Mouse (Mus musculus): ENCODE data around the gene Ssr4. TPM values are rescaled to one million over a fixed set of nuclear protein-coding genes. Genes with fewer than 3 reads are reported as not detected.

Ssr4 gene
- total RNA-seq, 1 experiment, result 290 TPM

DNA sequence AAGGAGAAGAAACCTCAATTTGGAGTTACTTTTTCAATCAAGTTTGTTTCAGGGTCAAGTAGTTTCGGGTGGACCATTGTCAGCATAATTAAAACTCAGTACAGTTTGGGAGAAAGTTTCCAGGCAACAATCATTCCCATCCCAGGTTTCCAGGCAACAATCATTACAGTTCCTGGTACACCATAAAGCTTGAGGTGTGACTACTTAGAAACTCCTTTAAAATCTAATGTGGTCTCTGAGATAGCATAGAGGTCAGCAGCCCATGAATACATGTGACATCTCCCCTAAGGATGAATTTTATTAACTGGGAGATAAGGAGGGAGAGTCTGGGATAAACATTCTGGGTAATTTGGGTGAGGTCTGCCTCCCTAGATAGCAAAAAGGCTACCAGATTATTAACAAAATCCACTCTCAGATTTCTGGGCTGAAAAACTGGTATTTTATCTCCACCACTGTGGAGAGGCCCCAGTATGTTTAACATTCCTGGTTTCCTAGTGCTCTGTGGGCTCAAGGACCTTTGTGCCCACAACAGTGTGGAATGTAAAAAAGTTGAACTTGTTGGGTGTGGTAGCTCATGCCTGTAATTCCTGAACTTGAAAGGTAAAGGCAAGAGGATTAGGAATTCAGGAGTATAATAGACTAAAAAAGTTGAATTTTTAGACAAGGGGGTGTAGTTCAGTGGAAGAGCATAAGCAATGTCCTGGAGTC, 41.9 kb upstream of the Ssr4 start:
- Histone ChIP-seq H3K27ac (ENCODE audit: insufficient read depth, low read depth, low read length, poor library complexity, severe bottlenecking) (no peak overlapping the region), H3K4me1 (ENCODE audit: control insufficient read depth in 2 of 2, insufficient read depth in 2 of 2, low read length in 2 of 2, poor library complexity in 1 of 2) (peaks cover 0 to 3% of the 10 kb centered on the region in 2 experiments; a peak in 1 of 4 replicates), H3K36me3 (ENCODE audit: control insufficient read depth, insufficient read depth, low read length, poor library complexity, severe bottlenecking) (no peaks in the 10 kb centered on the region), H3K4me3 (ENCODE audit: insufficient read depth in 1 of 2, low read depth in 1 of 2, low read length in 2 of 2, poor library complexity in 1 of 2, severe bottlenecking in 1 of 2) (no peak overlapping the region), H3K9ac (ENCODE audit: insufficient read depth, low read depth, low read length, poor library complexity, severe bottlenecking) (no peak overlapping the region), H3K9me3 (ENCODE audit: control insufficient read depth, insufficient read depth, low read depth, low read length) (no peaks in the 10 kb centered on the region)
- no peak for DNase-seq (ENCODE audit: low read depth, low spot score)
- TF ChIP-seq HCFC1 (IDR thresholded peaks at IDR 0.05; ENCODE audit: borderline replicate concordance, insufficient read depth, low read length), result no peak
- TF ChIP-seq ZNF384 (IDR thresholded peaks at IDR 0.05; ENCODE audit: low read depth, low read length), result no peak
- in situ Hi-C loops (cut with MboI; ENCODE audit: low sequenced_read_pairs in 2 of 2, unreplicated experiment in 2 of 2), result no loop called here

GRCm38 (mm10) chrX:73748977-73749376, 37.9 kb upstream of the Ssr4 start:
- TF ChIP-seq HCFC1 (IDR thresholded peaks at IDR 0.05; ENCODE audit: borderline replicate concordance, insufficient read depth, low read length), result no peak
- no peak for TF ChIP-seq ZC3H11A (IDR thresholded peaks at IDR 0.05; ENCODE audit: borderline replicate concordance, low read depth, low read length)
- TF ChIP-seq CHD2 (IDR thresholded peaks at IDR 0.05; ENCODE audit: low read depth, low read length), result no peak
- TF ChIP-seq ZNF384 (IDR thresholded peaks at IDR 0.05; ENCODE audit: low read depth, low read length), result no peak
- TF ChIP-seq MAFK (IDR thresholded peaks at IDR 0.05; ENCODE audit: insufficient read depth, low read depth, low read length), result no peak
- H3K4me1 ChIP-seq (ENCODE audit: control insufficient read depth in 2 of 2, insufficient read depth in 2 of 2, low read length in 2 of 2, poor library complexity in 1 of 2), result no peaks in the 10 kb centered on the region
- no peaks in the 10 kb centered on the region for H3K36me3 ChIP-seq (ENCODE audit: control insufficient read depth, insufficient read depth, low read length, poor library complexity, severe bottlenecking)
- in situ Hi-C loops (cut with MboI; ENCODE audit: low sequenced_read_pairs in 2 of 2, unreplicated experiment in 2 of 2), result no loop called here
- H3K9ac ChIP-seq (ENCODE audit: insufficient read depth, low read depth, low read length, poor library complexity, severe bottlenecking), result no peak overlapping the region
- H3K27ac ChIP-seq (ENCODE audit: insufficient read depth, low read depth, low read length, poor library complexity, severe bottlenecking), result no peak overlapping the region
- no peak for DNase-seq (ENCODE audit: low read depth, low spot score)
- H3K9me3 ChIP-seq (ENCODE audit: control insufficient read depth, insufficient read depth, low read depth, low read length), result no peaks in the 10 kb centered on the region
- no peak overlapping the region for H3K4me3 ChIP-seq (ENCODE audit: insufficient read depth in 1 of 2, low read depth in 1 of 2, low read length in 2 of 2, poor library complexity in 1 of 2, severe bottlenecking in 1 of 2)

- H3K36me3 ChIP-seq (ENCODE audit: control insufficient read depth, insufficient read depth, low read length, poor library complexity, severe bottlenecking), result no peaks in the 10 kb centered on the region
- DNase-seq (ENCODE audit: low read depth, low spot score), result no peak
- H3K27ac ChIP-seq (ENCODE audit: insufficient read depth, low read depth, low read length, poor library complexity, severe bottlenecking), result no peak within 1 kb of the TSS
- no peak within 1 kb of the TSS for H3K4me3 ChIP-seq (ENCODE audit: insufficient read depth in 1 of 2, low read depth in 1 of 2, low read length in 2 of 2, poor library complexity in 1 of 2, severe bottlenecking in 1 of 2)
- H3K4me1 ChIP-seq (ENCODE audit: control insufficient read depth in 2 of 2, insufficient read depth in 2 of 2, low read length in 2 of 2, poor library complexity in 1 of 2), result no peaks in the 10 kb centered on the region
- no peak for TF ChIP-seq CHD2 (IDR thresholded peaks at IDR 0.05; ENCODE audit: low read depth, low read length)
- no peak for TF ChIP-seq ZC3H11A (IDR thresholded peaks at IDR 0.05; ENCODE audit: borderline replicate concordance, low read depth, low read length)
- TF ChIP-seq ZNF384 (IDR thresholded peaks at IDR 0.05; ENCODE audit: low read depth, low read length), result no peak
- TF ChIP-seq HCFC1 (IDR thresholded peaks at IDR 0.05; ENCODE audit: borderline replicate concordance, insufficient read depth, low read length), result no peak
- TF ChIP-seq MAFK (IDR thresholded peaks at IDR 0.05; ENCODE audit: insufficient read depth, low read depth, low read length), result no peak
- in situ Hi-C loops (cut with MboI; ENCODE audit: low sequenced_read_pairs in 2 of 2, unreplicated experiment in 2 of 2), result no loop called here
- H3K9ac ChIP-seq (ENCODE audit: insufficient read depth, low read depth, low read length, poor library complexity, severe bottlenecking), result no peak within 1 kb of the TSS
- H3K9me3 ChIP-seq (ENCODE audit: control insufficient read depth, insufficient read depth, low read depth, low read length), result no peaks in the 10 kb centered on the region
These were observed 30.3 kb upstream of the Ssr4 start, which contains the start of gene Plxnb3 for GRCm38 (mm10) chrX:73756334-73757140. Gene Plxnb3, plus strand, starts transcription at chrX:73757090.

DNA sequence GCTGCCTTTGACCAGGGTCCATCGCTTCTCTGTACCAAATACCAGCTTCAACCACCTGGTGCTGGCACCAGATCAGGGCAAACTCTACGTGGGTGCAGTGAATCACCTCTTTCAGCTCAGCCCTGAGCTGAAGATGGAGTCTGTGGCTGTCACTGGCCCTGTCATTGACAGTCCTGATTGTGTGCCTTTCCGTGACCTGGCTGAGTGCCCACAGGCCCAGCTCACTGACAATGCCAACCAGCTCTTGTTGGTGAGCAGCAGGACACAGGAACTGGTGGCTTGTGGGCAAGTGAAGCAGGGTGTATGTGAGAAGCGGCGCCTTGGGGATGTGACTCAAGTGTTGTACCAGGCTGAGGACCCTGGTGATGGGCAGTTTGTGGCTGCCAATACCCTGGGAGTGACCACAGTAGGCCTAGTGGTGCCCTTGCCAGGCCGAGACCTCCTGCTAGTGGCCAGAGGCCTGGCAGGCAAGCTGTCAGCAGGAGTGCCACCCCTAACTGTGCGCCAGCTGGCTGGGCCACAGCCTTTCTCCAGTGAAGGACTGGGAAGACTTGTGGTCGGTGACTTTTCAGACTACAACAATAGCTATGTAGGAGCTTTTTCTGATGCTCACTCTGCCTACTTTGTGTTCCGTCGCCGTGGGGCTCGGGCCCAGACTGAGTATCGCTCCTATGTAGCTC, 28.1 kb upstream of the Ssr4 start:
- no peak for TF ChIP-seq ZNF384 (IDR thresholded peaks at IDR 0.05; ENCODE audit: low read depth, low read length)
- no peak for TF ChIP-seq MAFK (IDR thresholded peaks at IDR 0.05; ENCODE audit: insufficient read depth, low read depth, low read length)
- TF ChIP-seq ZC3H11A (IDR thresholded peaks at IDR 0.05; ENCODE audit: borderline replicate concordance, low read depth, low read length), result no peak
- no peak for TF ChIP-seq HCFC1 (IDR thresholded peaks at IDR 0.05; ENCODE audit: borderline replicate concordance, insufficient read depth, low read length)
- TF ChIP-seq CHD2 (IDR thresholded peaks at IDR 0.05; ENCODE audit: low read depth, low read length), result no peak
- Histone ChIP-seq H3K4me3 (ENCODE audit: insufficient read depth in 1 of 2, low read depth in 1 of 2, low read length in 2 of 2, poor library complexity in 1 of 2, severe bottlenecking in 1 of 2) (no peak overlapping the region), H3K4me1 (ENCODE audit: control insufficient read depth in 2 of 2, insufficient read depth in 2 of 2, low read length in 2 of 2, poor library complexity in 1 of 2) (no peaks in the 10 kb centered on the region), H3K9me3 (ENCODE audit: control insufficient read depth, insufficient read depth, low read depth, low read length) (no peaks in the 10 kb centered on the region), H3K9ac (ENCODE audit: insufficient read depth, low read depth, low read length, poor library complexity, severe bottlenecking) (no peak overlapping the region), H3K36me3 (ENCODE audit: control insufficient read depth, insufficient read depth, low read length, poor library complexity, severe bottlenecking) (no peaks in the 10 kb centered on the region), H3K27ac (ENCODE audit: insufficient read depth, low read depth, low read length, poor library complexity, severe bottlenecking) (no peak overlapping the region)
- DNase-seq (ENCODE audit: low read depth, low spot score), result no peak
- in situ Hi-C loops (cut with MboI; ENCODE audit: low sequenced_read_pairs in 2 of 2, unreplicated experiment in 2 of 2), result no loop called here

Data from ES-E14 (cell line).